Mouse (Mus musculus) T-helper 2 cell (primary cell): ENCODE measurements around the gene Npas2.

ENCODE experiments used
- in situ Hi-C: fragments of 300-600 bp; cut with MboI, MseI; formaldehyde crosslinking; loops from one replicate; pipeline ENCODE4 v1.15.1; 2025; ENCODE audit warnings: high pct_unique_total_duplicates

Npas2 gene

GRCm38 (mm10) chr1:39217584-39217983, 24.1 kb downstream of the Npas2 start:
- in situ Hi-C loops, result loop anchor here (5.0 kb wide), 1 partner anchor 210 kb away; no protein-coding TSS in a partner anchor

GRCm38 (mm10) chr1:39228401-39228800, 34.9 kb downstream of the Npas2 start:
- in situ Hi-C loops, result loop anchor here (10.0 kb wide), 1 partner anchor 1224 kb away; no protein-coding TSS in a partner anchor

- in situ Hi-C loops, result no loop called here
Observed at GRCm38 (mm10) chr1:39230021-39230420, 36.5 kb downstream of the Npas2 start.

- in situ Hi-C loops, result no loop called here
Observed at GRCm38 (mm10) chr1:39234815-39235449, 41.4 kb downstream of the Npas2 start.

- in situ Hi-C loops, result no loop called here
Observed at GRCm38 (mm10) chr1:39237503-39238255, 44.1 kb downstream of the Npas2 start.

- in situ Hi-C loops, result no loop called here
Observed at GRCm38 (mm10) chr1:39240860-39241584, 47.5 kb downstream of the Npas2 start.

- in situ Hi-C loops, result no loop called here
Observed at GRCm38 (mm10) chr1:39244726-39245125, 51.2 kb downstream of the Npas2 start.

- in situ Hi-C loops, result no loop called here
Observed at GRCm38 (mm10) chr1:39251679-39252078, 58.1 kb downstream of the Npas2 start.

- in situ Hi-C loops, result no loop called here
Observed at GRCm38 (mm10) chr1:39253771-39254170, 60.2 kb downstream of the Npas2 start.

GRCm38 (mm10) chr1:39256051-39256450, 62.5 kb downstream of the Npas2 start:
- in situ Hi-C loops, result no loop called here

GRCm38 (mm10) chr1:39256513-39257330, 63.2 kb downstream of the Npas2 start:
- in situ Hi-C loops, result no loop called here

GRCm38 (mm10) chr1:39257331-39257594, 63.7 kb downstream of the Npas2 start:
- in situ Hi-C loops, result no loop called here

- in situ Hi-C loops, result no loop called here
Observed at GRCm38 (mm10) chr1:39259668-39260067, 66.1 kb downstream of the Npas2 start.

GRCm38 (mm10) chr1:39260183-39260978, 66.8 kb downstream of the Npas2 start:
- in situ Hi-C loops, result no loop called here

- in situ Hi-C loops, result no loop called here
Observed at GRCm38 (mm10) chr1:39266843-39267512, 73.4 kb downstream of the Npas2 start.

- in situ Hi-C loops, result no loop called here
Observed at GRCm38 (mm10) chr1:39272976-39273375, 79.4 kb downstream of the Npas2 start.

- in situ Hi-C loops, result no loop called here
Observed at GRCm38 (mm10) chr1:39280391-39280790, 86.9 kb downstream of the Npas2 start.

- in situ Hi-C loops, result no loop called here
Observed at GRCm38 (mm10) chr1:39280989-39281875, 87.7 kb downstream of the Npas2 start.

GRCm38 (mm10) chr1:39281888-39282287, 88.4 kb downstream of the Npas2 start:
- in situ Hi-C loops, result no loop called here
